Mouse (Mus musculus) CD4-positive helper T cell, adult 2 months (primary cell): ENCODE results near the gene Tmem131.

Experiments used
- DNase-seq: peaks from one replicate; pipeline ENCODE4 v3.0.0-alpha.2; 2012; ENCODE audit warnings: low read depth, missing footprints, low spot score

Tmem131 gene

GRCm38 (mm10) chr1:36943653-36944052 is at the start of gene Tmem131:
Gene Tmem131, minus strand, starts transcription at chr1:36943666.
- DNase-seq: no peak

GRCm38 (mm10) chr1:36988561-36988960 is 45.1 kb upstream of the Tmem131 start:
- DNase-seq: no peak

GRCm38 (mm10) chr1:36988161-36988560 is 44.7 kb upstream of the Tmem131 start:
- DNase-seq: no peak

GRCm38 (mm10) chr1:36987172-36988148 is 44.0 kb upstream of the Tmem131 start:
- DNase-seq: no peak

GRCm38 (mm10) chr1:36986396-36987160 is 43.1 kb upstream of the Tmem131 start:
- no peak for DNase-seq

GRCm38 (mm10) chr1:36985896-36986295 is 42.4 kb upstream of the Tmem131 start:
- DNase-seq: no peak

GRCm38 (mm10) chr1:36984406-36984805 is 40.9 kb upstream of the Tmem131 start:
- no peak for DNase-seq

GRCm38 (mm10) chr1:36983754-36984153 is 40.3 kb upstream of the Tmem131 start:
- no peak for DNase-seq

- DNase-seq: no peak
Measured at GRCm38 (mm10) chr1:36982191-36982961, 38.9 kb upstream of the Tmem131 start.

GRCm38 (mm10) chr1:36976770-36977169 is 33.3 kb upstream of the Tmem131 start:
- no peak for DNase-seq

GRCm38 (mm10) chr1:36970918-36971617 is 27.6 kb upstream of the Tmem131 start:
- DNase-seq: no peak

- DNase-seq: no peak
Measured at GRCm38 (mm10) chr1:36965831-36966230, 22.4 kb upstream of the Tmem131 start.

- no peak for DNase-seq
Measured at GRCm38 (mm10) chr1:36962379-36963176, 19.1 kb upstream of the Tmem131 start.

GRCm38 (mm10) chr1:36960509-36961222 is 17.2 kb upstream of the Tmem131 start:
- DNase-seq: peak; percentile 78

- DNase-seq: no peak
Measured at GRCm38 (mm10) chr1:36949591-36950184, 6.2 kb upstream of the Tmem131 start.

- DNase-seq: peak; percentile 42
Measured at GRCm38 (mm10) chr1:36947448-36947847, 4.0 kb upstream of the Tmem131 start.

GRCm38 (mm10) chr1:36940381-36940762 is 3.1 kb downstream of the Tmem131 start:
- DNase-seq: no peak

GRCm38 (mm10) chr1:36939506-36940380 is 3.7 kb downstream of the Tmem131 start:
- peak; percentile 95 for DNase-seq
